Mouse (Mus musculus): Measurements from ENCODE around the gene Ccdc28a. TPM values are rescaled to one million over a fixed set of nuclear protein-coding genes. Genes with fewer than 3 reads are reported as not detected.

The Ccdc28a gene
- total and polyA plus RNA-seq, 3 experiments: 5.0 to 16.4 TPM; not detected in 1

- TF ChIP-seq TBP (IDR thresholded peaks at IDR 0.05; ENCODE audit: low read depth, low read length) (no peak), KAT2A (conservative IDR thresholded peaks at IDR 0.05; ENCODE audit: low read depth, low read length) (no peak), MAFK (IDR thresholded peaks at IDR 0.05; ENCODE audit: borderline replicate concordance, low read depth, low read length) (no peak), UBTF (IDR thresholded peaks at IDR 0.05; ENCODE audit: borderline replicate concordance, insufficient read depth, low read depth, low read length) (no peak), CTCF (IDR thresholded peaks at IDR 0.05 in 2 of 3, conservative IDR thresholded peaks at IDR 0.05 in 1 of 3; ENCODE audit: control insufficient read depth in 1 of 3, insufficient read depth in 1 of 3, low read depth in 2 of 3, low read length in 3 of 3, poor library complexity in 1 of 3, severe bottlenecking in 1 of 3) (no peak), ZKSCAN1 (IDR thresholded peaks at IDR 0.05; ENCODE audit: low read depth, low read length) (no peak), POLR2A (IDR thresholded peaks at IDR 0.05; ENCODE audit: control insufficient read depth in 1 of 2, insufficient read depth in 1 of 2, low read depth in 1 of 2, low read length in 2 of 2, poor library complexity in 1 of 2) (no peak), MYB (IDR thresholded peaks at IDR 0.05; ENCODE audit: low read depth, low read length) (no peak), ZMIZ1 (IDR thresholded peaks at IDR 0.05; ENCODE audit: low read depth, low read length) (no peak), POLR2AphosphoS5 (IDR thresholded peaks at IDR 0.05; ENCODE audit: borderline replicate concordance, low read depth, low read length) (no peak), RAD21 (IDR thresholded peaks at IDR 0.05; ENCODE audit: low read depth, low read length) (no peak), EP300 (IDR thresholded peaks at IDR 0.05; ENCODE audit: low read depth in 1 of 2, low read length in 2 of 2) (no peak)
- H3K4me3 ChIP-seq (ENCODE audit: control insufficient read depth in 1 of 2, insufficient read depth in 1 of 2, low read depth in 2 of 2, low read length in 2 of 2): no peak overlapping the region
- H3K4me1 ChIP-seq (ENCODE audit: control insufficient read depth in 1 of 2, insufficient read depth in 2 of 2, low read length in 2 of 2): no peaks in the 10 kb centered on the region
- DNase-seq (ENCODE audit: low read depth, low spot score): no peak
- H3K27ac ChIP-seq (ENCODE audit: control insufficient read depth, low read depth, low read length): no peak overlapping the region
- no peaks in the 10 kb centered on the region for H3K9me3 ChIP-seq (replicated peaks; ENCODE audit: insufficient read depth, low read length)
- H3K9ac ChIP-seq (ENCODE audit: control insufficient read depth, low read depth, low read length, poor library complexity, severe bottlenecking): no peak overlapping the region
- H3K27me3 ChIP-seq (ENCODE audit: control insufficient read depth in 1 of 2, insufficient read depth in 2 of 2, low read length in 2 of 2): peaks cover 0 to 2% of the 10 kb centered on the region in 2 experiments; a peak in 1 of 4 replicates
- H3K79me2 ChIP-seq (ENCODE audit: control insufficient read depth, insufficient read depth, low read length, poor library complexity): no peaks in the 10 kb centered on the region
- H3K36me3 ChIP-seq (ENCODE audit: control insufficient read depth in 1 of 2, insufficient read depth in 2 of 2, low read length in 2 of 2): no peaks in the 10 kb centered on the region
Observed at GRCm38 (mm10) chr10:18193221-18193620, 41.6 kb downstream of the Ccdc28a start.

GRCm38 (mm10) chr10:18191706-18192105 is 43.1 kb downstream of the Ccdc28a start:
- Histone ChIP-seq H3K9ac (ENCODE audit: control insufficient read depth, low read depth, low read length, poor library complexity, severe bottlenecking) (no peak overlapping the region), H3K4me1 (ENCODE audit: control insufficient read depth in 1 of 2, insufficient read depth in 2 of 2, low read length in 2 of 2) (no peaks in the 10 kb centered on the region), H3K27me3 (ENCODE audit: control insufficient read depth in 1 of 2, insufficient read depth in 2 of 2, low read length in 2 of 2) (peaks cover 0 to 2% of the 10 kb centered on the region in 2 experiments; a peak in 1 of 4 replicates), H3K36me3 (ENCODE audit: control insufficient read depth in 1 of 2, insufficient read depth in 2 of 2, low read length in 2 of 2) (no peaks in the 10 kb centered on the region), H3K9me3 (replicated peaks; ENCODE audit: insufficient read depth, low read length) (no peaks in the 10 kb centered on the region), H3K4me3 (ENCODE audit: control insufficient read depth in 1 of 2, insufficient read depth in 1 of 2, low read depth in 2 of 2, low read length in 2 of 2) (no peak overlapping the region), H3K79me2 (ENCODE audit: control insufficient read depth, insufficient read depth, low read length, poor library complexity) (no peaks in the 10 kb centered on the region), H3K27ac (ENCODE audit: control insufficient read depth, low read depth, low read length) (no peak overlapping the region)
- TF ChIP-seq GABPA (IDR thresholded peaks at IDR 0.05; ENCODE audit: low read depth, low read length) (no peak), USF2 (IDR thresholded peaks at IDR 0.05; ENCODE audit: borderline replicate concordance in 1 of 2, insufficient read depth in 1 of 2, low read depth in 1 of 2, low read length in 2 of 2) (no peak), ZKSCAN1 (IDR thresholded peaks at IDR 0.05; ENCODE audit: low read depth, low read length) (no peak), KAT2A (conservative IDR thresholded peaks at IDR 0.05; ENCODE audit: low read depth, low read length) (no peak), SMC3 (IDR thresholded peaks at IDR 0.05; ENCODE audit: low read depth, low read length) (no peak), ZC3H11A (IDR thresholded peaks at IDR 0.05; ENCODE audit: low read depth, low read length) (no peak), POLR2AphosphoS2 (IDR thresholded peaks at IDR 0.05; ENCODE audit: low read length) (no peak), MAZ (IDR thresholded peaks at IDR 0.05; ENCODE audit: low read depth, low read length) (no peak), JUND (IDR thresholded peaks at IDR 0.05; ENCODE audit: low read depth, low read length) (no peak), ZMIZ1 (IDR thresholded peaks at IDR 0.05; ENCODE audit: low read depth, low read length) (no peak), ELF1 (IDR thresholded peaks at IDR 0.05; ENCODE audit: low read depth, low read length) (no peak), HCFC1 (IDR thresholded peaks at IDR 0.05; ENCODE audit: low read depth, low read length) (no peak), CHD1 (IDR thresholded peaks at IDR 0.05; ENCODE audit: low read depth, low read length) (no peak), MYC (IDR thresholded peaks at IDR 0.05; ENCODE audit: low read depth, low read length) (no peak), UBTF (IDR thresholded peaks at IDR 0.05; ENCODE audit: borderline replicate concordance, insufficient read depth, low read depth, low read length) (no peak), MYB (IDR thresholded peaks at IDR 0.05; ENCODE audit: low read depth, low read length) (no peak), MAFK (IDR thresholded peaks at IDR 0.05; ENCODE audit: borderline replicate concordance, low read depth, low read length) (no peak), GATA1 (IDR thresholded peaks at IDR 0.05; ENCODE audit: low read depth, low read length) (no peak)
- DNase-seq (ENCODE audit: low read depth, low spot score): peak; percentile 4
